Mouse (Mus musculus) heart, adult 18-20 months (tissue): ENCODE data around the gene Id1. TPM values are rescaled to one million over a fixed set of nuclear protein-coding genes. Genes with fewer than 3 reads are reported as not detected.
A peak's percentile ranks its signal among the peaks of the same experiment; 100 is the strongest.

Source experiments
- DNase-seq, 2 experiments: peaks; one replicate each; pipeline ENCODE4 v3.0.0; 2021 to 2022; ENCODE audit warnings: mixed read lengths in 1 of 2
- total RNA-seq, 2 experiments: library from RNA; stranded (reverse); gene quantifications; 2 replicates each; pipeline ENCODE4 v1.2.3; 2021

The Id1 gene
- total RNA-seq, 2 experiments from 2014 or later, result 63.7 to 75.1 TPM

GRCm38 (mm10) chr2:152723651-152724331 is 12.3 kb upstream of the Id1 start:
- DNase-seq, result peak; percentile 69 to 83

- no peak for DNase-seq
Measured at GRCm38 (mm10) chr2:152724332-152724723, 11.7 kb upstream of the Id1 start.

- DNase-seq, result no peak
Measured at GRCm38 (mm10) chr2:152725178-152725750, 10.8 kb upstream of the Id1 start.

GRCm38 (mm10) chr2:152726213-152726612 is 9.8 kb upstream of the Id1 start:
- no peak for DNase-seq

GRCm38 (mm10) chr2:152726751-152727335 is 9.2 kb upstream of the Id1 start:
- peak; percentile 52 to 79 for DNase-seq

- peak; percentile 60 to 89 for DNase-seq
Measured at GRCm38 (mm10) chr2:152727795-152728510, 8.1 kb upstream of the Id1 start.

- no peak for DNase-seq
Measured at GRCm38 (mm10) chr2:152728594-152728993, 7.5 kb upstream of the Id1 start.

- DNase-seq, result peak in 1 of 2 experiments; percentile 48
Measured at GRCm38 (mm10) chr2:152729013-152729635, 6.9 kb upstream of the Id1 start.

- DNase-seq, result peak; percentile 75 to 89
Measured at GRCm38 (mm10) chr2:152729636-152730020, 6.4 kb upstream of the Id1 start.

GRCm38 (mm10) chr2:152733201-152733600 is 2.9 kb upstream of the Id1 start:
- no peak for DNase-seq

- DNase-seq, result no peak
Measured at GRCm38 (mm10) chr2:152734501-152734900, 1.6 kb upstream of the Id1 start.

GRCm38 (mm10) chr2:152734984-152735383 is 1.1 kb upstream of the Id1 start:
- peak; percentile 94 to 97 for DNase-seq

GRCm38 (mm10) chr2:152736748-152737147 is 697 bp downstream of the Id1 start:
- DNase-seq, result peak; percentile 44 to 66

GRCm38 (mm10) chr2:152737306-152738221 is 1.5 kb downstream of the Id1 start:
- DNase-seq, result peak; percentile 56 to 62

- peak in 1 of 2 experiments; percentile 39 for DNase-seq
Measured at GRCm38 (mm10) chr2:152738341-152738740, 2.3 kb downstream of the Id1 start.

- peak; percentile 88 to 93 for DNase-seq
Measured at GRCm38 (mm10) chr2:152739031-152739841, 3.2 kb downstream of the Id1 start.

GRCm38 (mm10) chr2:152739842-152740260 is 3.8 kb downstream of the Id1 start:
- DNase-seq, result peak in 1 of 2 experiments; percentile 56

GRCm38 (mm10) chr2:152740490-152740889 is 4.4 kb downstream of the Id1 start:
- DNase-seq, result peak in 1 of 2 experiments; percentile 22

- peak; percentile 77 to 81 for DNase-seq
Measured at GRCm38 (mm10) chr2:152741153-152742041, 5.3 kb downstream of the Id1 start.
